Mouse (Mus musculus) forebrain, embryonic 11.5 days (tissue): ENCODE measurements around the gene Chmp2a. TPM values are rescaled to one million over a fixed set of nuclear protein-coding genes. Genes with fewer than 3 reads are reported as not detected.
A peak's percentile ranks its signal among the peaks of the same experiment; 100 is the strongest.

Source experiments
- ATAC-seq: fragments of 200-750 bp; cut with Nextera tagmentation; replicated peaks from 2 replicates; pipeline ENCODE4 v1.8.0; 2017; ENCODE audit warnings: moderate TSS enrichment; ENCODE audit not compliant: low FRiP score
- DNase-seq: peaks from one replicate; pipeline ENCODE4 v3.0.0-alpha.2; 2017; ENCODE audit warnings: low spot score
- H3K27ac ChIP-seq: fragments of 300-500 bp; sonication (generic); 2 replicates; pipeline ENCODE4 v1.5.1; 2014; ENCODE audit warnings: low read depth, low read length
- H3K27me3 ChIP-seq: fragments of 300-500 bp; sonication (generic); 2 replicates; pipeline ENCODE4 v1.6.1; 2014; ENCODE audit warnings: mild to moderate bottlenecking, low read length, mixed read lengths; ENCODE audit not compliant: control insufficient read depth, insufficient read depth
- H3K36me3 ChIP-seq: fragments of 300-500 bp; sonication (generic); 2 replicates; pipeline ENCODE4 v1.6.1; 2014; ENCODE audit warnings: mild to moderate bottlenecking, low read length, moderate library complexity, mixed read lengths; ENCODE audit not compliant: control insufficient read depth, insufficient read depth
- H3K4me1 ChIP-seq: fragments of 300-500 bp; sonication (generic); replicated peaks from 2 replicates; pipeline ENCODE4 v1.6.1; 2014; ENCODE audit warnings: low read length, mixed read lengths; ENCODE audit not compliant: control insufficient read depth, insufficient read depth
- H3K4me2 ChIP-seq: fragments of 300-500 bp; sonication (generic); 2 replicates; pipeline ENCODE4 v1.6.1; 2014; ENCODE audit warnings: low read depth, mild to moderate bottlenecking, low read length, moderate library complexity, mixed read lengths; ENCODE audit not compliant: severe bottlenecking
- H3K4me3 ChIP-seq: fragments of 300-500 bp; sonication (generic); 2 replicates; pipeline ENCODE4 v1.5.1; 2014; ENCODE audit warnings: low read depth, low read length
- H3K9ac ChIP-seq: fragments of 300-500 bp; sonication (generic); 2 replicates; pipeline ENCODE4 v1.6.1; 2014; ENCODE audit warnings: low read length
- H3K9me3 ChIP-seq: fragments of 300-500 bp; sonication (generic); 2 replicates; pipeline ENCODE4 v1.6.1; 2016; ENCODE audit warnings: low read length, mixed read lengths; ENCODE audit not compliant: control insufficient read depth
- WGBS: fragments of 180-500 bp; shearing (Covaris S2); extraction: QIAGEN DNeasy Blood & Tissue Kit; methylation state at CpG from one replicate; pipeline ENCODE4 v1.1.7; 2014; 5-methylcytosine and 5-hydroxymethylcytosine counted together
- polyA plus RNA-seq: library from polyadenylated mRNA; unstranded; fragments of >200 nt; fragmentation: Nextera tagmentation; extraction: Ambion mirVana; gene quantifications from 2 replicates; pipeline ENCODE4 v1.2.1, GENCODE M21; 2014

Chmp2a gene
- polyA plus RNA-seq, 1 experiment from 2014 or later = 114 TPM

DNA sequence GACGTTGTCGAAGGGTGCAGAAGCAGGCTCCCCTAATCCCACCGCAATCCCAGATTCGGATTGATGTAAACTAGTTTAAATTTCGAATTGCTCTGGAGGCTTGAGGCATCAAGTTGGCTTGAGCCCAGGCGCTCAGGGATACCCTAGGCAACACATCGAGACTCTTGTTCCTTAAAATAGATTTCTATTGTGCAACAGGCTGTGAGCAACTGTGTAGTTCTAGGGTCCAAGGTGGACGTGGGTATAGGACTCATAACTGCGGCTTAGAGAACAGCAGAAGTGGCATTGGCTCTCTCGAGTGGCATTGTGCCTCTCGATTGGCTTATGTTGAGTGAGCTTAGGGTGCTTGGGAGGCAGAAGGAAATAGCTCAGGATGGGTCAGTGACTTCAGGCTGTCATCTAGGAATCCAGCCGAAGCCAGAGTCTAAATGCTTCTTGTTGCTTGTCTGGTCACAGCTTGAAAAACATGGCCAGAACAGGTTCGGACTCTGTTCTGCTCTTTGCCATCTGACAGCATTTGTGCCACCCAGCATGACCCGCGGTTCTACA, 4.1 kb upstream of the Chmp2a start:
- peak overlapping the region; percentile 81 for H3K4me2 ChIP-seq
- H3K9ac ChIP-seq = peak overlapping the region; percentile 93
- peaks cover 15% of the 10 kb centered on the region; the same call in 1 of the 2 replicates for H3K4me1 ChIP-seq
- peaks cover 3% of the 10 kb centered on the region; the same call in 1 of the 2 replicates for H3K36me3 ChIP-seq
- DNase-seq (no peak), ATAC-seq (no peak)
- H3K9me3 ChIP-seq = no peaks in the 10 kb centered on the region
- H3K27ac ChIP-seq = peak overlapping the region; percentile 99
- peaks cover 15% of the 10 kb centered on the region for H3K27me3 ChIP-seq
- H3K4me3 ChIP-seq = peak overlapping the region; percentile 85
- WGBS = 26% methylated on average over 15 of the region's 15 CpGs

- Histone ChIP-seq H3K4me1 (peaks cover 16% of the 10 kb centered on the region; the same call in 1 of the 2 replicates), H3K27ac (peak within 1 kb of the TSS; percentile 99), H3K4me2 (peak within 1 kb of the TSS; percentile 81), H3K36me3 (peaks cover 3% of the 10 kb centered on the region; the same call in 1 of the 2 replicates), H3K4me3 (peak within 1 kb of the TSS; percentile 85), H3K9me3 (no peaks in the 10 kb centered on the region), H3K27me3 (peaks cover 8% of the 10 kb centered on the region), H3K9ac (peak within 1 kb of the TSS; percentile 93)
- DNase-seq (peak; percentile 98), ATAC-seq (peak; percentile 91)
- under 1% methylated on average over 51 of the region's 65 CpGs for WGBS
Observed at GRCm38 (mm10) chr7:13037901-13038555, 3.4 kb upstream of the Chmp2a start, which contains the start of gene Ube2m. Ube2m (minus strand) TSS chr7:13038275.

DNA sequence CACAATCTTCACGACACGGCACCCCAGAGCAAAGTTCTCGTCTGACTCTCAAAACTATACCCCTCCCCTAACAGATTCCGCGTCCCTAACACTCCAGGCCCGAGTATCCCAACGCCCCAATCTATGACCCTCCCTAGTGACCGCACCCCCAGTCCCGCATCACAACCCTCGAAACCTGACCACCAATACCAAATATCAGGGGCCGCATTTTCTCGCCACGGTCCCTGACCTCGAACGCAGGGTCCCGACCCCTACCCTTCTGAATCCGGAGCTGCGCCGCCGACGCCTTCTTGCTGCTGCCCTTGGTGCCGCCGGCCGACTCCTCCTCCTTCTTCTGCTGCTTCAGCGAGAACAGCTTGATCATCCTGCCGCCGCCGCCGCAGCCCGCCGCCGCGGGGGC, 2.8 kb upstream of the Chmp2a start:
- DNase-seq = no peak
- no peaks in the 10 kb centered on the region for H3K9me3 ChIP-seq

GRCm38 (mm10) chr7:13036806-13037205, 2.2 kb upstream of the Chmp2a start:
- H3K4me2 ChIP-seq = peak overlapping the region; percentile 81
- H3K9ac ChIP-seq = peak overlapping the region; percentile 93
- no peak for DNase-seq
- H3K27ac ChIP-seq = no peak overlapping the region
- 47% methylated on average over 4 of the region's 4 CpGs for WGBS
- peak overlapping the region; percentile 85 for H3K4me3 ChIP-seq
- peaks cover 18% of the 10 kb centered on the region; the same call in 1 of the 2 replicates for H3K4me1 ChIP-seq
- H3K36me3 ChIP-seq = peaks cover 7% of the 10 kb centered on the region; the same call in 1 of the 2 replicates
- no peak for ATAC-seq
- H3K9me3 ChIP-seq = no peaks in the 10 kb centered on the region
- 0 out of 2 replicates have a peak, but pooled peaks cover 2% of the 10 kb centered on the region for H3K27me3 ChIP-seq

More for the DNA sequence above, 2.8 kb upstream of the Chmp2a start:
- WGBS = under 1% methylated on average over 32 of the region's 33 CpGs
- Histone ChIP-seq H3K27me3 (peaks cover 3% of the 10 kb centered on the region; the same call in 1 of the 2 replicates), H3K9ac (peak overlapping the region; percentile 93), H3K27ac (peak overlapping the region; percentile 99), H3K4me3 (peak overlapping the region; percentile 85), H3K36me3 (peaks cover 3% of the 10 kb centered on the region; the same call in 1 of the 2 replicates), H3K4me1 (peaks cover 18% of the 10 kb centered on the region; the same call in 1 of the 2 replicates), H3K4me2 (peak overlapping the region; percentile 81)
- peak; percentile 2; the same call in 1 of the 2 replicates for ATAC-seq

DNA sequence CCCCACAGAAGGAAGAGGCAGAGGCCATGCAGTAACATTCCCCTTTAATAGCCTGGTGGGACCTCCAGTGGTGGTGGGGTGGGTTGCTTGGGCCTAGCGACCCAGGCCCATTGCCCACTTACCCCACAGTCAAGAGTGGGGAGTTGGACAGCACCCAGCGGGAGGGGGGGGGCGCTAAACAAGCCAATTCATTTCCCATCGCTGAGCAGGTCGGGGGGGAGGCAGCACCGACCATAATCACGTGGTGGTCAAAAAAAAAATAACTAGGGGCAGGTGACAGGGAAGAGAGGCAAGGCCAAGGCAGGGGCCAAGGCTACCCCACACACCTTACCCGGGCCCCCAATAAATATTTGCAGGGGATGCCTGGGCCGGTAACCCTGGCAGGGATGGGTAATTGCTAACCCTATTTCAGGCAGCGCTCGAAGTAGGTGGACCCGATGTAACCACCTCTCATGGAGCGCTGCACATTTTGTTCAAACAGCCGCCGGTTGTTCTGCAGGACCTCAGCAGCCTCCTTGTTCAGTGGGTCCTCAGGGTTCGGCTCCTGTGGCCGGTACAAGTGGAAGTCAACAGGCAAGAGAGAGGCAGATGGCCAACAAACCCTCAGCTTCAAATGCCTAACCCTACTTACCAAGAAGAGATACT, 726 bp upstream of the Chmp2a start:
- H3K4me1 ChIP-seq = peaks cover 18% of the 10 kb centered on the region; the same call in 1 of the 2 replicates
- H3K36me3 ChIP-seq = peaks cover 19% of the 10 kb centered on the region
- no peaks in the 10 kb centered on the region for H3K27me3 ChIP-seq
- DNase-seq = no peak
- H3K9me3 ChIP-seq = no peaks in the 10 kb centered on the region
- H3K27ac ChIP-seq = peak overlapping the region; percentile 85
- 0 out of 2 replicates have a peak, but pooled peaks have one; percentile 0 for ATAC-seq
- peak overlapping the region; percentile 49 for H3K4me3 ChIP-seq
- peak overlapping the region; percentile 85; the same call in 1 of the 2 replicates for H3K4me2 ChIP-seq
- WGBS = 87% methylated on average over 17 of the region's 17 CpGs
- peak overlapping the region; percentile 74; the same call in 1 of the 2 replicates for H3K9ac ChIP-seq

DNA sequence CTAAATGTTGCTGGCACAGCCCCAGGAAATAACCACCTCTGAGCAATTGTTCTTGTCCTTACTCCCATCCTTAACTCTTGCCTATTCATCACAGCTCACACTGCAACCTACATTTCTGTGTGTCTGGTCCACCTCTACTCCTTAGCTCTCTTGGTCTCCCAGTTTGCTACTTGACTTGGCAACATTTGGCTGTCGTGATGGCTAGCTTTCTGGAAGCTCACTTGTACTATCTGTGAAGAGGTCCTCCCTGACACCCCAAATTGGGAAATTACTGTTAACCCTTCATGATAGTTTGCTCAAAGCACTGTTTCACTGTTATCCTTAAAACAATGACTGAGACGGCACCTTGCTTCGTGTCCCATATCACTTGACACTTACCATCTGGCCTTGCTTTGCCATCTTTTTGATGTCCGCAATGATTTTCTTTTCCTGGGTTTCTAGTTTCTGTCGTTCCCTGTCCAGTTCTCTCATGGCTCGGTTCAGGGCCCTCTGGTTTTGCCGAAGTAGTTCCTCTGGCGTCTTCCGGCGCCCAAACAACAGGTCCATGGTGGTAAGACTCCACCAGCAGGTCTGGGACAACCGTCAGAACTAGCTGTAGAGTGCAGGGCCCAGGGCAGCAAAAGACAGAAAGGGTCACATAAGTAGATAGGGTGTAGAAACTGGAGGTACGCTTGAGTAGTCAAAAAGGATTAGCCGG, 1.0 kb downstream of the Chmp2a start:
- peak overlapping the region; percentile 85 for H3K4me2 ChIP-seq
- H3K4me3 ChIP-seq = peak overlapping the region; percentile 49
- no peaks in the 10 kb centered on the region for H3K27me3 ChIP-seq
- WGBS = 50% methylated on average over 13 of the region's 13 CpGs
- peak overlapping the region; percentile 85; the same call in 1 of the 2 replicates for H3K27ac ChIP-seq
- peaks cover 14% of the 10 kb centered on the region; the same call in 1 of the 2 replicates for H3K4me1 ChIP-seq
- H3K9me3 ChIP-seq = no peaks in the 10 kb centered on the region
- peaks cover 37% of the 10 kb centered on the region for H3K36me3 ChIP-seq
- DNase-seq (no peak), ATAC-seq (no peak)
- peak overlapping the region; percentile 74 for H3K9ac ChIP-seq

- H3K9me3 ChIP-seq = no peaks in the 10 kb centered on the region
- ATAC-seq (no peak), DNase-seq (no peak)
- no peak overlapping the region for H3K27ac ChIP-seq
- H3K27me3 ChIP-seq = no peaks in the 10 kb centered on the region
- H3K4me2 ChIP-seq = no peak overlapping the region
- no peak overlapping the region for H3K9ac ChIP-seq
- H3K36me3 ChIP-seq = peaks cover 46% of the 10 kb centered on the region
- H3K4me1 ChIP-seq = peaks cover 14% of the 10 kb centered on the region; the same call in 1 of the 2 replicates
- 94% methylated on average over 7 of the region's 7 CpGs for WGBS
- H3K4me3 ChIP-seq = no peak overlapping the region
Observed at GRCm38 (mm10) chr7:13032541-13032940, 2.1 kb downstream of the Chmp2a start.

- H3K4me2 ChIP-seq = no peak overlapping the region
- ATAC-seq = no peak
Observed at GRCm38 (mm10) chr7:13031983-13032382, 2.6 kb downstream of the Chmp2a start.

More at GRCm38 (mm10) chr7:13031983-13032382, 2.6 kb downstream of the Chmp2a start:
- Histone ChIP-seq H3K27me3 (no peaks in the 10 kb centered on the region), H3K36me3 (peaks cover 51% of the 10 kb centered on the region), H3K9ac (no peak overlapping the region), H3K27ac (no peak overlapping the region), H3K9me3 (no peaks in the 10 kb centered on the region), H3K4me1 (peaks cover 16% of the 10 kb centered on the region; the same call in 1 of the 2 replicates), H3K4me3 (no peak overlapping the region)
- 87% methylated on average over 2 of the region's 2 CpGs for WGBS
- no peak for DNase-seq
